Mouse (Mus musculus): ENCODE results near the gene Vps53. TPM values are rescaled to one million over a fixed set of nuclear protein-coding genes. Genes with fewer than 3 reads are reported as not detected.

Vps53 gene
- polyA plus RNA-seq, 1 experiment = 22.2 TPM

DNA sequence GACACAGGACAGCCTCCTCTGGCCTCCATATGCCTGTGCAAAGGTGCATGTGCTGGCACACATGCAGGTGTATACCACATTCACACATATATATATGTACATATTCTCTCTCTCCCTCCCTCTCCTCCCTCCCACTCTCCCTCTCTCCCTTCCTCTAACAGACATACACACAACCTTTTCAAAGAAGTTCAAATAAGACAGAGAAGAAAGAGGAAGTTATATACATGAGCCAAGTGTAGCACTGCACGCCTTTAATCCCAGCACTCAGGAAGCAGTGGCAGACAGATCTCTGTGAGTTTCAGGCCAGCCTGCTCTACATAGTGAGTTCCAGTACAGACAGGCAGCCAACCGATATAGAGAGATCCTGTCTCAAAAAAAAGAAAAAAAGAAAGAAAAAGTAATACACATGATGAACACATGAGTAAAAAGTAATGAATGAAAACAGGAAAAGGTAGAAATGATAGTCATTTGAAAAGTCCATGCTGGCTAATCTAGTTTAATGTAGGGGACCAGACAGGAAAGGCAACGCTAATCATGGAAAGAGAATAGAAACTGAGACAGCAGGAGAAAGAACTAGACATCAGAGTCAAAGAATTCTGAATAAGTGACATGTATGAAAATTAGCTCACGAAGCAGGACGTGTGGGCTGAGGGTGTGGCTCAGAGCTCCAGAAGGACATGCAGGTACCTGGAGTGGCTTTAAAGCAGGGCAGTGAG, 26.1 kb downstream of the Vps53 start:
- H3K4me1 ChIP-seq (ENCODE audit: control insufficient read depth, insufficient read depth, low read length) = peaks cover 4% of the 10 kb centered on the region
- WGBS = 65% methylated on average over 5 of the region's 5 CpGs
- no peak for TF ChIP-seq CTCF (IDR thresholded peaks at IDR 0.05; ENCODE audit: insufficient read depth, low read length)
- TF ChIP-seq POLR2A (IDR thresholded peaks at IDR 0.05; ENCODE audit: borderline replicate concordance, extremely low read depth, low read depth, low read length) = no peak
- DNase-seq = no peak
- H3K4me3 ChIP-seq (replicated peaks; ENCODE audit: extremely low read depth, low read depth, low read length) = no peak overlapping the region

GRCm38 (mm10) chr11:76150980-76151379, 28.5 kb downstream of the Vps53 start:
- DNase-seq = no peak
- 34% methylated on average over 4 of the region's 4 CpGs for WGBS
- no peak overlapping the region for H3K4me3 ChIP-seq (replicated peaks; ENCODE audit: extremely low read depth, low read depth, low read length)
- peaks cover 14% of the 10 kb centered on the region for H3K4me1 ChIP-seq (ENCODE audit: control insufficient read depth, insufficient read depth, low read length)
- TF ChIP-seq CTCF (IDR thresholded peaks at IDR 0.05; ENCODE audit: insufficient read depth, low read length) = no peak
- TF ChIP-seq POLR2A (IDR thresholded peaks at IDR 0.05; ENCODE audit: borderline replicate concordance, extremely low read depth, low read depth, low read length) = no peak

DNA sequence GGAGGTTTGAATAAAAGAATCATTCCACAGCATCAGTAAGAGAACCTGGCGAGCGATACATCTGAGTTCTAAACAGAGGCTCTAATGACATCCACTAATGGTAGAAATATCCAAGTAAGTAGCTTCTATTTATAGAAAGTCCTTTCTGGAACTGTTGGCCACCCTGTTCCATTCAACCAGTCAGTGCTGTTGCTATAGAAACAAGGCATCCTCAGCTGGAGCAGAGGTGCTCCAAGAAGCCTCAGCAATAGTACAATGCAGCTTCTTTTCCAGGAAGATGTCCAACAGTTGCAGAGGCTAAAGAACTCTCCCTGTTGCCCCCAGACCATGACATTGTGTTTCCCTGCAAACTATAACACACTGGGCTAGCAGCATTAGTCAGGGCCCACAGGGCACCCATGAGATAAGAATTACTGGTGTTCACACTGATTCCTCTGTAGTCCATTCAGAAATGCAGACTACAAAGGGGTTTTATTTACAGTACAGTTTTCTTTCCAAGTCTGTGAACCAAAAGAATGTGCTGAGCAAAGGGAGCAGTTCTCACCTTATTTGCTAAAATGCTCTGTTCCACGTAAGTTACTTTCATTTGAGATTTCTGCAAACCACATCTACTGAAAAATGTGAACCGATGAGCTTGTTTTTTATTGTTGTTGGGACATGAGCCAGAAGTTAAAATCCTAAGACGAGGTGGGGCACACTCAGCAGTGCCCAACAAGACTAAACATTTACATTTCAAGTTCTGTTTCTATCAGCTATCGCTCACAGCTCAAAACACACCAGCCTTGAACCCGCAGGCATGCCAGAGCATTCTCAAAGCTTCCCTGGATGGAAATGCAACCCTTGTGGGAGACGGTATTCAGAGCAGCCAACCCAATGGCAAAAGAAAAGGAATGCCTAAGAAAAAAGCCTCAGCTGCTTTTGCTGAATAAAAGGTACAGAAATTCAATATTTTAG, 31.1 kb downstream of the Vps53 start:
- WGBS = 31% methylated on average over 8 of the region's 8 CpGs
- TF ChIP-seq POLR2A (IDR thresholded peaks at IDR 0.05; ENCODE audit: borderline replicate concordance, extremely low read depth, low read depth, low read length) = no peak
- no peak for TF ChIP-seq CTCF (IDR thresholded peaks at IDR 0.05; ENCODE audit: insufficient read depth, low read length)

GRCm38 (mm10) chr11:76146187-76147010, 33.0 kb downstream of the Vps53 start:
- WGBS = 58% methylated on average over 8 of the region's 8 CpGs
- TF ChIP-seq CTCF (IDR thresholded peaks at IDR 0.05; ENCODE audit: insufficient read depth, low read length) (no peak), POLR2A (IDR thresholded peaks at IDR 0.05; ENCODE audit: borderline replicate concordance, extremely low read depth, low read depth, low read length) (no peak)
- Histone ChIP-seq H3K4me1 (ENCODE audit: control insufficient read depth, insufficient read depth, low read length) (peaks cover 16% of the 10 kb centered on the region), H3K4me3 (replicated peaks; ENCODE audit: extremely low read depth, low read depth, low read length) (no peak overlapping the region)
- DNase-seq = no peak

More for the DNA sequence above, 31.1 kb downstream of the Vps53 start:
- no peak for DNase-seq
- no peak overlapping the region for H3K4me3 ChIP-seq (replicated peaks; ENCODE audit: extremely low read depth, low read depth, low read length)
- peaks cover 16% of the 10 kb centered on the region for H3K4me1 ChIP-seq (ENCODE audit: control insufficient read depth, insufficient read depth, low read length)

- no peak overlapping the region for H3K4me3 ChIP-seq (replicated peaks; ENCODE audit: extremely low read depth, low read depth, low read length)
- H3K4me1 ChIP-seq (ENCODE audit: control insufficient read depth, insufficient read depth, low read length) = peaks cover 14% of the 10 kb centered on the region
- TF ChIP-seq CTCF (IDR thresholded peaks at IDR 0.05; ENCODE audit: insufficient read depth, low read length) (no peak), POLR2A (IDR thresholded peaks at IDR 0.05; ENCODE audit: borderline replicate concordance, extremely low read depth, low read depth, low read length) (no peak)
- DNase-seq = no peak
- 91% methylated on average over 1 of the region's 1 CpGs for WGBS
Measured at GRCm38 (mm10) chr11:76145169-76145568, 34.3 kb downstream of the Vps53 start.

DNA sequence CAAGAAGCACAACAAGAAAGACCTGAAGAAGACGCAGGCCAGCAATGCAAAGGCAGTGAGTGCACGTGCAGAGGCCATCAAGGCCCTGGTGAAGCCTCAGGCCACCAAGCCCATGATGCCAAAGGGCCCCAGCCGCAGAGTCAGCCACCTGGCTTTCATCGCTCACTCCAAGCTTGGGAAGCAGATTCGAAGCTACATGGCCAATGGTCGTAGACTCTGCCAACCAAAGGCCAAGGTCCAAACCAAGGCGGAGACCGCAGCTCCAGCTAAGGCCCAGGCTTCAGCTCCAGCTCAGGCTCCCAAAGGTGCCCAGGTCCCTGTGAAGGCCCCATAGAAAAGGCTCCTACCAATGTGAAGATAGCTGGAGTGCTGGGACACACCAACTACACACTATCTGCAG, 35.1 kb downstream of the Vps53 start:
- no peak for DNase-seq
- WGBS = 91% methylated on average over 8 of the region's 8 CpGs
- Histone ChIP-seq H3K4me1 (ENCODE audit: control insufficient read depth, insufficient read depth, low read length) (peaks cover 14% of the 10 kb centered on the region), H3K4me3 (replicated peaks; ENCODE audit: extremely low read depth, low read depth, low read length) (no peak overlapping the region)
- no peak for TF ChIP-seq CTCF (IDR thresholded peaks at IDR 0.05; ENCODE audit: insufficient read depth, low read length)
- no peak for TF ChIP-seq POLR2A (IDR thresholded peaks at IDR 0.05; ENCODE audit: borderline replicate concordance, extremely low read depth, low read depth, low read length)

GRCm38 (mm10) chr11:76137996-76138395, 41.5 kb downstream of the Vps53 start:
- Histone ChIP-seq H3K4me1 (ENCODE audit: control insufficient read depth, insufficient read depth, low read length) (no peaks in the 10 kb centered on the region; the same call in 1 of the 2 replicates), H3K4me3 (replicated peaks; ENCODE audit: extremely low read depth, low read depth, low read length) (no peak overlapping the region)
- WGBS = 73% methylated on average over 3 of the region's 3 CpGs

GRCm38 (mm10) chr11:76135641-76136437, 43.6 kb downstream of the Vps53 start:
- TF ChIP-seq POLR2A (IDR thresholded peaks at IDR 0.05; ENCODE audit: borderline replicate concordance, extremely low read depth, low read depth, low read length) (no peak), CTCF (IDR thresholded peaks at IDR 0.05; ENCODE audit: insufficient read depth, low read length) (no peak)
- Histone ChIP-seq H3K4me3 (replicated peaks; ENCODE audit: extremely low read depth, low read depth, low read length) (no peak overlapping the region), H3K4me1 (ENCODE audit: control insufficient read depth, insufficient read depth, low read length) (no peaks in the 10 kb centered on the region; the same call in none of the 2 replicates)
- 78% methylated on average over 7 of the region's 7 CpGs for WGBS
- no peak for DNase-seq

More at GRCm38 (mm10) chr11:76137996-76138395, 41.5 kb downstream of the Vps53 start:
- TF ChIP-seq POLR2A (IDR thresholded peaks at IDR 0.05; ENCODE audit: borderline replicate concordance, extremely low read depth, low read depth, low read length) = no peak
- no peak for TF ChIP-seq CTCF (IDR thresholded peaks at IDR 0.05; ENCODE audit: insufficient read depth, low read length)
- DNase-seq = no peak

Data from lung, adult 2 months (tissue).